Mouse (Mus musculus) stomach, embryonic 14.5 days (tissue): ENCODE results near the gene Ano9. TPM values are rescaled to one million over a fixed set of nuclear protein-coding genes. Genes with fewer than 3 reads are reported as not detected.

ENCODE experiments used
- ATAC-seq: fragments of 200-750 bp; cut with Nextera tagmentation; 2 replicates; pipeline ENCODE4 v1.8.0; 2017; ENCODE audit warnings: low read depth, moderate TSS enrichment; ENCODE audit not compliant: insufficient number of reproducible peaks, insufficient read depth, low FRiP score
- H3K27ac ChIP-seq: fragments of 300-500 bp; sonication (generic); 2 replicates; pipeline ENCODE4 v1.5.1; 2014; ENCODE audit warnings: mild to moderate bottlenecking, low read length, moderate library complexity, mixed read lengths
- H3K27me3 ChIP-seq: fragments of 300-500 bp; sonication (generic); 2 replicates; pipeline ENCODE4 v1.6.1; 2014; ENCODE audit warnings: low read length, control low read depth, mixed read lengths; ENCODE audit not compliant: control insufficient read depth, insufficient read depth
- H3K36me3 ChIP-seq: fragments of 300-500 bp; sonication (generic); 2 replicates; pipeline ENCODE4 v1.6.1; 2014; ENCODE audit warnings: mild to moderate bottlenecking, control low read depth, low read length, moderate library complexity, mixed read lengths; ENCODE audit not compliant: control insufficient read depth, insufficient read depth
- H3K4me1 ChIP-seq: fragments of 300-500 bp; sonication (generic); 2 replicates; pipeline ENCODE4 v1.6.1; 2014; ENCODE audit warnings: low read length, control low read depth, mixed read lengths; ENCODE audit not compliant: control insufficient read depth, insufficient read depth
- H3K4me2 ChIP-seq: fragments of 300-500 bp; sonication (generic); replicated peaks from 2 replicates; pipeline ENCODE4 v1.6.1; 2014; ENCODE audit warnings: low read depth, low read length, control low read depth
- H3K4me3 ChIP-seq: fragments of 300-500 bp; sonication (generic); 2 replicates; pipeline ENCODE4 v1.5.1; 2014; ENCODE audit warnings: low read depth, low read length, control low read depth
- H3K9ac ChIP-seq: fragments of 300-500 bp; sonication (generic); replicated peaks from 2 replicates; pipeline ENCODE4 v1.6.1; 2014; ENCODE audit warnings: low read depth, mild to moderate bottlenecking, control low read depth, low read length, moderate library complexity, mixed read lengths
- H3K9me3 ChIP-seq: fragments of 300-500 bp; sonication (generic); 2 replicates; pipeline ENCODE4 v1.6.1; 2016; ENCODE audit warnings: low read depth, low read length, control low read depth; ENCODE audit not compliant: control insufficient read depth
- WGBS: fragments of 180-500 bp; shearing (Covaris S2); extraction: QIAGEN DNeasy Blood & Tissue Kit; methylation state at CpG from one replicate; pipeline ENCODE4 v1.1.7; 2014; 5-methylcytosine and 5-hydroxymethylcytosine counted together
- polyA plus RNA-seq: library from polyadenylated mRNA; unstranded; fragments of >200 nt; fragmentation: Nextera tagmentation; extraction: Ambion mirVana; gene quantifications from 2 replicates; pipeline ENCODE4 v1.2.1, GENCODE M21; 2014

Ano9 gene
- polyA plus RNA-seq, 1 experiment from 2014 or later: 12.2 TPM

- no peak for ATAC-seq
- H3K4me2 ChIP-seq: peak within 1 kb of the TSS; percentile 49
Measured at GRCm38 (mm10) chr7:141122245-141122644, 4.6 kb upstream of the Ano9 start, which contains the start of gene Ptdss2. Gene Ptdss2 (plus strand): TSS chr7:141122382.

DNA sequence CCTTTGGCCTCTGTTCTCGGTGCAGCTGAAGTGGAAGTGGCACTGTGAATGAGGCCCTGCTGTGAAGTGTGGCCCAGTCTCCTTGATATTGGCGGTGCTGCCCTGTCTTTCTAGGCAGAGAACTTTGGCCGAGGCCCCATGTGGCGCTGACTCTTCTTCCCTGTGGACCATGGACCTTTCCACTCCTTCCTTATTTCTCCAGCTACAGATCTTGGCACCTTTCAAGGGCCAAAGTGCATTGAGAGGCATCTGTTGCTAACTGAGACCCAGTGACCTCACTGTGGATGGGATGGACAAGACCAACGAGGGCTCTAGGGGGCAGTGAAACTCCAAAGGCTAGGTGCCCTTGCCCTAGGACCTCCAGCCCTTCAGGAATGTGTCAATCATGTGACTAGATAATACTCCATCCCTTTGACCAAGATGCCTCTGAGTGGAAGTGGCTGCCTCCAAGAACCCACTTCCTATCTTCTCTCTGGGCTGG, 3.5 kb upstream of the Ano9 start:
- H3K4me3 ChIP-seq: no peak overlapping the region
- 81% methylated on average over 5 of the region's 5 CpGs for WGBS
- H3K27me3 ChIP-seq: no peaks in the 10 kb centered on the region
- ATAC-seq: no peak
- no peak overlapping the region for H3K4me2 ChIP-seq
- no peak overlapping the region for H3K27ac ChIP-seq
- H3K4me1 ChIP-seq: peaks cover 8% of the 10 kb centered on the region; the same call in 1 of the 2 replicates
- H3K36me3 ChIP-seq: no peaks in the 10 kb centered on the region
- H3K9me3 ChIP-seq: no peaks in the 10 kb centered on the region
- no peak overlapping the region for H3K9ac ChIP-seq

More at GRCm38 (mm10) chr7:141122245-141122644, 4.6 kb upstream of the Ano9 start, which contains the start of gene Ptdss2:
- WGBS: 36% methylated on average over 14 of the region's 14 CpGs
- H3K36me3 ChIP-seq: no peaks in the 10 kb centered on the region
- H3K4me1 ChIP-seq: peaks cover 8% of the 10 kb centered on the region; the same call in 1 of the 2 replicates
- no peaks in the 10 kb centered on the region for H3K9me3 ChIP-seq
- peak within 1 kb of the TSS; percentile 31; the same call in 1 of the 2 replicates for H3K9ac ChIP-seq
- H3K27ac ChIP-seq: peak within 1 kb of the TSS; percentile 63; the same call in 1 of the 2 replicates
- no peaks in the 10 kb centered on the region for H3K27me3 ChIP-seq
- H3K4me3 ChIP-seq: peak within 1 kb of the TSS; percentile 37

DNA sequence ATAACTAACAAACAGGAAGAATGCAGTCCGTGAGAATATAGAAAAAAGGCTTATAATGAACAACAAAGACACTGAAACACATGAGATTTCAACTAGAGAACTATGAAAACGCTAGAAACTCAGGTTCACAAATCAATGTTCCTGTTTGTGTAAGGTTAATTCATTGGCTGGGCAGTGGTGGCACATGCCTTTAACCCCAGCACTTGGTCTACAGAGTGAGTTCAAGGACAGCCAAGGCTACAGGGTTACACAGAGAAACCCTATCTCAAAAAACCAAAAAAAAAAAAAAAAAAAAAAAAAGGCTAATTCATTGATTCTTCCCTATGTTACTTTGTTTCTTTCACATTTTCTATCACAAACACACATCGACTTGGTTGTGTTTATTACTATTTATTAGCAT, 3.0 kb upstream of the Ano9 start:
- no peak for ATAC-seq
- H3K27ac ChIP-seq: no peak overlapping the region
- WGBS: 83% methylated on average over 3 of the region's 3 CpGs
- H3K36me3 ChIP-seq: no peaks in the 10 kb centered on the region
- no peak overlapping the region for H3K4me2 ChIP-seq
- no peaks in the 10 kb centered on the region for H3K9me3 ChIP-seq
- H3K4me1 ChIP-seq: peaks cover 8% of the 10 kb centered on the region; the same call in 1 of the 2 replicates
- no peak overlapping the region for H3K4me3 ChIP-seq
- H3K27me3 ChIP-seq: no peaks in the 10 kb centered on the region
- no peak overlapping the region for H3K9ac ChIP-seq

- H3K36me3 ChIP-seq: no peaks in the 10 kb centered on the region
- ATAC-seq: no peak
- H3K9me3 ChIP-seq: no peaks in the 10 kb centered on the region
- H3K27me3 ChIP-seq: no peaks in the 10 kb centered on the region
- peaks cover 8% of the 10 kb centered on the region; the same call in 1 of the 2 replicates for H3K4me1 ChIP-seq
- no peak overlapping the region for H3K4me3 ChIP-seq
- 69% methylated on average over 3 of the region's 3 CpGs for WGBS
- H3K4me2 ChIP-seq: no peak overlapping the region
- H3K27ac ChIP-seq: no peak overlapping the region
- no peak overlapping the region for H3K9ac ChIP-seq
Measured at GRCm38 (mm10) chr7:141119487-141119886, 1.9 kb upstream of the Ano9 start.

DNA sequence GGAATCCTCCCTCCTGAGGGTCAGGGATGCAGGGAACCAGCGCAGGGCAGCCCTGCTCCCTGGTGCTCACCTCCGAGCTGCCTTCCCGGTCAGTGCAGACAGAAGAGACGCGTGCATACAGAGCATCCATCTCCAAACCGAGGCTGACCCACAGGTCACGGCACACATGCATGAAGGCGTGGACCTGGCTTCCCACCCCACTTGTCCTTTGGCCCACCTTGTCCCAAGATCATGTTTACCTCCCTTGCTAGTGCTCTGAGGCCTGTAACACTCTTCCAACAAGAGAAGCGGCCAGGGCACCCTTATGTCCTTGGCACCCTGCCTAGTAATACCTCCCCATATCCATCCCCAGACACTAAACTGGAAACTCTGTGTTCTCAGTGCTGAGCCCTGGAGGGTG, 1.7 kb downstream of the Ano9 start:
- H3K4me1 ChIP-seq: 0 out of 2 replicates have a peak, but pooled peaks cover 3% of the 10 kb centered on the region
- no peak overlapping the region for H3K27ac ChIP-seq
- H3K9me3 ChIP-seq: no peaks in the 10 kb centered on the region
- no peak for ATAC-seq
- H3K9ac ChIP-seq: no peak overlapping the region
- H3K4me2 ChIP-seq: no peak overlapping the region
- no peak overlapping the region for H3K4me3 ChIP-seq
- 81% methylated on average over 9 of the region's 9 CpGs for WGBS
- no peaks in the 10 kb centered on the region for H3K36me3 ChIP-seq
- H3K27me3 ChIP-seq: no peaks in the 10 kb centered on the region

DNA sequence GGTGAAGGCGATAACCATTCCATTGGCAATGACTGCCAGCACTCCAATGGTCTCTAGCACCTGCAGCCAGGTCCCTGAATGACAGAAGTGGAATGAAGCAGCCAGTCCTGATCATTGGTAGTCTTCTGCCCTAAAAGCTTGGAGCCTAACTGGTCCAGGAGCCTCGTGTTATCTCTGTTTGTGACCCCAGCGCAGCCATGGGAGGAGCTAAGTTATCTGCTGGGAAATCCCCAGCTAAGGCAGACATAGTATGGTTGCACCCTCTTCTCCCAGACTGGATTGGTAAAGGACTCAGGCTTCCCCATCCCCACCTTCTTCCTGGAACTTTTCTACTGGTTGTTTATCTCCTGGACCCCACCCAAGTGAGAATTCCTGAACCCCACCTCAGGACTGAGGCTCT, 14.4 kb downstream of the Ano9 start:
- Histone ChIP-seq H3K36me3 (no peaks in the 10 kb centered on the region), H3K9ac (no peak overlapping the region), H3K27ac (no peak overlapping the region), H3K4me3 (no peak overlapping the region), H3K4me2 (no peak overlapping the region), H3K27me3 (peaks cover 6% of the 10 kb centered on the region), H3K9me3 (no peaks in the 10 kb centered on the region), H3K4me1 (no peaks in the 10 kb centered on the region)
- no peak for ATAC-seq
- WGBS: 56% methylated on average over 3 of the region's 3 CpGs

DNA sequence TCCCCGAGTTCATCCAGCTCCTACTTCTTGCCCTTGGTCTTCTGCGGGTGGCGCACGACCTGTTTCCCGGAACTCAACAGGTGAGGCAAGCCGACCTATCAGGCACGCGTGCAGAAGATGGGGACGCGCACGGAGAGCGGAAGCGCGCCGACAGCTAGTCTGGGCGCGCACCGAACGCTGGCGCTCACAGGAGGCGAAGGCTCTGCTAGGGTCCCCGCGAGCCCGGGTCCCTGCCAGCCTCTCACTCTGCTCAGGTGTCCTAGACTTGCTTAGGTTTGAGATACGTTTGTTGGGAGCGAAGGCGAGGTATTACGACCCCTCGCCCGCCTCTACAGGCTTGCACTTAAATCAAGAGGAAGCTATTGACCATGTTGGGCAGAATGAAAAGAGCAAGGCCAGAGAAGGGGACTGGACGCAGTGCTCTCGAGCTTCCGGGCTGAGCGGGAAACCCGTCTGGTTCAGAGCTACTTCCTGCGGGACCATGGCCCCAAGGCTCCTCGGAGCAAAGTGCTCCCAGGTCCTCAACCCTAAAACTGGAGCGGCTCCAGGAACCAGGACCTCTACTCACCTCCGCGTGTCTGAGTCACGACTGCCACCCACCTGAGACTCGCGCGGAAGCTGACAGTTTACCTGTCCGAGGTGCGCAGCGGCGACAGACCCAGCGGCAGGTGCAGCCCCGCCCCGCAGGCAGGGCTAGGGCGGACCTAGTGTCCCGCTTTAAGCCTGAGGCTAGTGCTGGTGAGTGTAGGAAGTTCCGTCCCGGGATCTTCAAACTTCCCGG, 17.5 kb downstream of the Ano9 start, which contains the start of gene Sigirr:
Gene Sigirr, minus strand, starts transcription at position 662 of the 781 bp plus-strand sequence.
- Histone ChIP-seq H3K4me1 (no peaks in the 10 kb centered on the region), H3K4me3 (peak within 1 kb of the TSS; percentile 40), H3K27me3 (peaks cover 6% of the 10 kb centered on the region), H3K9ac (peak within 1 kb of the TSS; percentile 46), H3K9me3 (no peaks in the 10 kb centered on the region), H3K36me3 (no peaks in the 10 kb centered on the region), H3K27ac (peak within 1 kb of the TSS; percentile 72), H3K4me2 (peak within 1 kb of the TSS; percentile 65)
- 1% methylated on average over 56 of the region's 56 CpGs for WGBS
- ATAC-seq: peak; percentile 71

- H3K9me3 ChIP-seq: no peaks in the 10 kb centered on the region
- no peak overlapping the region for H3K4me3 ChIP-seq
- no peaks in the 10 kb centered on the region for H3K36me3 ChIP-seq
- H3K27ac ChIP-seq: no peak overlapping the region
- no peak overlapping the region for H3K9ac ChIP-seq
- peaks cover 3% of the 10 kb centered on the region; the same call in 1 of the 2 replicates for H3K4me1 ChIP-seq
- WGBS: 79% methylated on average over 5 of the region's 5 CpGs
- ATAC-seq: no peak
- H3K4me2 ChIP-seq: no peak overlapping the region
- peaks cover 6% of the 10 kb centered on the region for H3K27me3 ChIP-seq
Measured at GRCm38 (mm10) chr7:141097177-141097576, 20.4 kb downstream of the Ano9 start.
